Mouse (Mus musculus) hindbrain, embryonic 11.5 days (tissue): Measurements from ENCODE around the gene Tmem229a. TPM values are rescaled to one million over a fixed set of nuclear protein-coding genes. Genes with fewer than 3 reads are reported as not detected.

Experiments used
- ATAC-seq: fragments of 200-750 bp; cut with Nextera tagmentation; 2 replicates; pipeline ENCODE4 v1.8.0; 2017; ENCODE audit warnings: mild to moderate bottlenecking, moderate TSS enrichment, moderate library complexity; ENCODE audit not compliant: low FRiP score
- DNase-seq: peaks from one replicate; pipeline ENCODE4 v3.0.0-alpha.2; 2015; ENCODE audit warnings: low spot score
- H3K27ac ChIP-seq: fragments of 300-500 bp; sonication (generic); 2 replicates; pipeline ENCODE4 v1.5.1; 2014; ENCODE audit warnings: mild to moderate bottlenecking, low read depth, low read length
- H3K27me3 ChIP-seq: fragments of 300-500 bp; sonication (generic); 2 replicates; pipeline ENCODE4 v1.6.1; 2014; ENCODE audit warnings: mild to moderate bottlenecking, low read length, moderate library complexity, mixed read lengths; ENCODE audit not compliant: control insufficient read depth, insufficient read depth
- H3K36me3 ChIP-seq: fragments of 300-500 bp; sonication (generic); 2 replicates; pipeline ENCODE4 v1.6.1; 2014; ENCODE audit warnings: mild to moderate bottlenecking, low read length, moderate library complexity, mixed read lengths; ENCODE audit not compliant: control insufficient read depth, insufficient read depth
- H3K4me1 ChIP-seq: fragments of 300-500 bp; sonication (generic); replicated peaks from 2 replicates; pipeline ENCODE4 v1.6.1; 2014; ENCODE audit warnings: low read length, mixed read lengths; ENCODE audit not compliant: control insufficient read depth, insufficient read depth
- H3K4me2 ChIP-seq: fragments of 300-500 bp; sonication (generic); replicated peaks from 2 replicates; pipeline ENCODE4 v1.6.1; 2014; ENCODE audit warnings: mild to moderate bottlenecking, low read depth, low read length
- H3K4me3 ChIP-seq: fragments of 300-500 bp; sonication (generic); 2 replicates; pipeline ENCODE4 v1.5.1; 2014; ENCODE audit warnings: low read depth, low read length
- H3K9ac ChIP-seq: fragments of 300-500 bp; sonication (generic); 2 replicates; pipeline ENCODE4 v1.6.1; 2014; ENCODE audit warnings: low read depth, low read length
- H3K9me3 ChIP-seq: fragments of 300-500 bp; sonication (generic); 2 replicates; pipeline ENCODE4 v1.6.1; 2016; ENCODE audit warnings: low read length; ENCODE audit not compliant: control insufficient read depth
- WGBS: fragments of 180-500 bp; shearing (Covaris S2); extraction: QIAGEN DNeasy Blood & Tissue Kit; methylation state at CpG from one replicate; pipeline ENCODE4 v1.1.7; 2014; 5-methylcytosine and 5-hydroxymethylcytosine counted together
- polyA plus RNA-seq: library from polyadenylated mRNA; unstranded; fragments of >200 nt; fragmentation: Nextera tagmentation; extraction: Ambion mirVana; gene quantifications from 2 replicates; pipeline ENCODE4 v1.2.1, GENCODE M21; 2014

The Tmem229a gene
- polyA plus RNA-seq, 1 experiment from 2014 or later = 1.1 TPM

GRCm38 (mm10) chr6:24956586-24956973, 483 bp upstream of the Tmem229a start:
- Histone ChIP-seq H3K36me3 (no peaks in the 10 kb centered on the region), H3K27me3 (no peaks in the 10 kb centered on the region; the same call in 1 of the 2 replicates), H3K9me3 (no peaks in the 10 kb centered on the region), H3K4me2 (peak overlapping the region; percentile 93), H3K27ac (peak overlapping the region; percentile 76), H3K4me1 (no peaks in the 10 kb centered on the region), H3K4me3 (peak overlapping the region; percentile 64), H3K9ac (no peak overlapping the region)
- DNase-seq (no peak), ATAC-seq (no peak; the same call in 1 of the 2 replicates)
- 0% methylated on average over 1 of the region's 5 CpGs for WGBS

DNA sequence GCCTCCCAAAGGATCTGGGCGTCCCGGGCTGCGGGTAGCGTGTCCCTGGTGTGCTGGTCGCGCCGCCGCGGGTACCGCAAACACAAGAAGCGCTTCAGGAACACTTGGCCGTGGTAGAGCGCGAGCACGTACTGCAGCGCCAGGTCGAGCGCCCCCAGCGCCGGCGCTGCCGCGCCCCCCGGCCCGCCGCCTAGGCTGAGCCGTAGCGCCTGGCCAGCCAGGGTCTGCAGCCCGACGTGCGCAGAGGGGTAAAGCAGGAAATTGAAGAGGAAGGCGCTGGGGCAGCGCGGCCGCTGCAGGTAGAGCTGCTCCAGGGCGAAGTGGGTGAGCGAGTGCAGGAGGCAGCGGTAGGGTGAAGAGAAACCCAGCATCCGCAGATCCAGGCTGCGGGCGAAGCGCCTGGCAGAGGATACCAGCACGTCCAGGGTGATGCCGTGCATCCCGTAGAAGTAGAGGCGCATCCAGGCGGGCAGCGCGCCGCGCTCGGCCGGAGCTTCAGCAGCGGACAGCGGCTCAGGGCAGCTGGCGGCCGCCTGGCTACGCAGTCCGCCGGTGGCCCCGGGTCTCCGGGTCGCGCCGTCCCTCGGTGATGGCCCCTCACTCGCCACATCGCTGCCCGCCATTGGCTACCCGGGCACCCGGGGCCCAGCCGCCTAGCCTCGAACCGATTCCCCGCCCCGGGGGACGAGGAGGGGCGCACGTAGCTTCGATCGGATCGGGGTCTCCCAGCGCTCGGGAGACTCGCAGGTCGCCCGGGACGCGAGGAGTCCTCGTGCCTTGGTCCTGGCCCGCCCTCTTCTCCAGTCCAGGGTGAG, 759 bp downstream of the Tmem229a start:
- Histone ChIP-seq H3K4me1 (no peaks in the 10 kb centered on the region), H3K27me3 (no peaks in the 10 kb centered on the region; the same call in 1 of the 2 replicates), H3K4me3 (peak overlapping the region; percentile 64), H3K4me2 (peak overlapping the region; percentile 93), H3K9me3 (no peaks in the 10 kb centered on the region), H3K27ac (peak overlapping the region; percentile 76), H3K36me3 (no peaks in the 10 kb centered on the region), H3K9ac (peak overlapping the region; percentile 76)
- ATAC-seq (peak; percentile 84), DNase-seq (peak; percentile 82)
- under 1% methylated on average over 72 of the region's 91 CpGs for WGBS

DNA sequence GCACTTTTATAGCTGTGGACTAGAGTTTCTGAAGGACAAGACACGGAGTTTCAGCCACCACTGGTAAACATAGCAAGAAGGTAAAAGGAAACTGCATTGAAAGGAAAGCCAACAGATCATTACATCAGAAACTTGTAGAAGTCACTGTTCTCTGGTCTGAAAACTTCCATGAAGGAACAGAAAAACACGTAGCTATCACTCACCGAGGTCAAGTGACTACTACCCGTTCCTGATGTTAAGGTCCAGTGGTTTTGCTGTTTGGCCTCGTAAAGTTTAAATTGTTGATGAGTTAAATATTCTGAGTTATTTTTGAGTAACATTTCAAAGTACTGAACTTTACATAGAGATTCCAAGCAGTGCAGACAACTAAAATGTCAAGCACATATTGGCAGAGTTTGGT, 2.0 kb downstream of the Tmem229a start:
- H3K4me3 ChIP-seq = no peak overlapping the region
- H3K36me3 ChIP-seq = no peaks in the 10 kb centered on the region
- no peak overlapping the region for H3K27ac ChIP-seq
- 80% methylated on average over 5 of the region's 5 CpGs for WGBS
- H3K4me1 ChIP-seq = no peaks in the 10 kb centered on the region
- H3K9me3 ChIP-seq = no peaks in the 10 kb centered on the region
- no peak overlapping the region for H3K9ac ChIP-seq
- no peak overlapping the region for H3K4me2 ChIP-seq
- ATAC-seq (no peak), DNase-seq (no peak)
- no peaks in the 10 kb centered on the region; the same call in 1 of the 2 replicates for H3K27me3 ChIP-seq

DNA sequence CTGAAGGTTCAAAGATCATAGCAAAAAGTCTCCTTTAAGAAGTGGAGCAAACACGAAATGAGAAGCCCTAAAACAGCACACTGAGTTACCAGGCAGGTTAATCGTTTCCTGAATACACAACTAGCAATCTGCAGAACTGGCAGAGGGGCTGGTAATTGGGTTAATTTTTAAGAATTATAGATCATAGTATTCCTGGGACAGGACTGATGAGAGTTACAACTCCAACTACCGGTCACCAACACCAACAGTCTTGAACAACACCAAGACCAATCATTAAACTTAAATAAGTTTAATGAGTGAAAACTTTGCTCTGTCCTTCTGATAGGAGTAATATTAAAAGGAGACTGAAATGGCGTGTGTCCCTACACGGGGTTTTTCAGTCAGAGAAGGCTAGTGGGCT, 3.8 kb downstream of the Tmem229a start:
- Histone ChIP-seq H3K36me3 (no peaks in the 10 kb centered on the region), H3K4me2 (no peak overlapping the region), H3K9ac (no peak overlapping the region), H3K27me3 (no peaks in the 10 kb centered on the region; the same call in 1 of the 2 replicates), H3K4me3 (no peak overlapping the region), H3K9me3 (no peaks in the 10 kb centered on the region), H3K27ac (no peak overlapping the region), H3K4me1 (no peaks in the 10 kb centered on the region)
- ATAC-seq = no peak
- WGBS = 84% methylated on average over 5 of the region's 5 CpGs
- DNase-seq = no peak

- no peak for DNase-seq
- Histone ChIP-seq H3K4me2 (no peak overlapping the region), H3K36me3 (no peaks in the 10 kb centered on the region), H3K9me3 (no peaks in the 10 kb centered on the region), H3K27ac (no peak overlapping the region), H3K4me1 (no peaks in the 10 kb centered on the region), H3K27me3 (no peaks in the 10 kb centered on the region; the same call in 1 of the 2 replicates), H3K9ac (no peak overlapping the region), H3K4me3 (no peak overlapping the region)
- no peak for ATAC-seq
- 90% methylated on average over 2 of the region's 2 CpGs for WGBS
Observed at GRCm38 (mm10) chr6:24950669-24951068, 5.4 kb downstream of the Tmem229a start.

DNA sequence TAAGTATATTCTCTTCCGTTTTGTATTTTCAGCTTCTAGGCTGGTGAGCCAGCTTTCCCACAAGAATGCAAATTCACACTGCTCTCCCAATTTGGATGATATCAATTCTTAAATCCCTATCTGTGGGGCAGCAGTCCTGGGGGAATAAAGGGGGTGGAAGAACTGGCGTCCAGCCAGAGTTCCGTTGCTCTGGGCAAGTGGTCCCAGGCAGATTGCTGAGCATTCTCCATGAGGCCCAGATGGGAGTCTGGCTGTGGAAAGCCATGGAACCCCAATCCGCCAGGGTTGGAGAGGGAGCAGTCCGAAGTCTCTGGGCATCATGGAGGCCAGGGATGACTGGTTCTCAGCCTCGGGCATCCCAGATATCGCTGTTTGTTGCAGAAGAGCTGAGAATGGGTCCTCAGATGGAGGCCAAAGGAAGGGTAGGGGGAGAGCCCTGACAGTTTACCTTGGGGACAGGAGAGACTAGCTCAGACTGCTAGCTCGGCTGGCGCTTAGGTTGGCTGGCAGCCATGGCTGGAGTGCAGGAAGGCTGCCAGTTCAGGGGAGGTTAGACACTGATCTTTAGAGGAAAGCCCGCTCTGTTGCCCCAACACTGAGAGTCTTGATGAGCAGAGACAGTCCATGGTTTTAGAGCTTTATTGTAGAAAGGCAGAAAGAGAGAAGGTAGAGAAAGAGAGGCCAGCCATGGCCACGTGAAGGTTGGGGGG, 30.9 kb downstream of the Tmem229a start:
- ATAC-seq = no peak
- no peaks in the 10 kb centered on the region for H3K27me3 ChIP-seq
- WGBS = 90% methylated on average over 11 of the region's 11 CpGs

DNA sequence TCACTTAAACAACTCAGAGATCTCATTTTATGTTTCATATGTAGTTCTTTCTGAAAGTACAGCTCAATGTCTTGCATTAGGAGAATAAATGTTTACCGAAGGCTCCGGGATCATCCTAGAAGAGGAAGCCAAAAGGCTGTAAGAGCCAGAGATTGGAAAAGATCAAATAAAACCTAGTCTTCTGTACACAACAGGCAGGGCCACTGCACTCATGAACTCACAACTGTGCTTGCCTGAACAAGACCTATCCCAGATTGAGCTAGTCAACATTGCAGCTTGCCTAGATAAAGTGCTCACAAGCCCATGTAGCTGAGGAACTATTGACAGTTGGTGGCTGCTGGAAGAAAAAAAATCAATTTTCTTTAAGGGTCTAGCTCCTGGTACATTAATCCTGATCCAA, 42.5 kb downstream of the Tmem229a start:
- no peak overlapping the region for H3K27ac ChIP-seq
- H3K4me3 ChIP-seq = no peak overlapping the region
- no peaks in the 10 kb centered on the region for H3K36me3 ChIP-seq
- WGBS = 89% methylated on average over 2 of the region's 2 CpGs
- H3K27me3 ChIP-seq = no peaks in the 10 kb centered on the region
- no peaks in the 10 kb centered on the region for H3K4me1 ChIP-seq
- DNase-seq = no peak
- H3K4me2 ChIP-seq = no peak overlapping the region
- ATAC-seq = no peak
- no peak overlapping the region for H3K9ac ChIP-seq
- H3K9me3 ChIP-seq = no peaks in the 10 kb centered on the region

More for the DNA sequence above, 30.9 kb downstream of the Tmem229a start:
- Histone ChIP-seq H3K4me1 (no peaks in the 10 kb centered on the region), H3K9me3 (no peaks in the 10 kb centered on the region), H3K36me3 (no peaks in the 10 kb centered on the region), H3K27ac (no peak overlapping the region), H3K4me2 (no peak overlapping the region), H3K9ac (no peak overlapping the region), H3K4me3 (no peak overlapping the region)
- DNase-seq = no peak

GRCm38 (mm10) chr6:24910728-24911105, 45.4 kb downstream of the Tmem229a start:
- Histone ChIP-seq H3K4me3 (no peak overlapping the region), H3K27ac (no peak overlapping the region), H3K36me3 (no peaks in the 10 kb centered on the region), H3K9ac (no peak overlapping the region), H3K4me1 (no peaks in the 10 kb centered on the region), H3K4me2 (no peak overlapping the region), H3K27me3 (no peaks in the 10 kb centered on the region), H3K9me3 (no peaks in the 10 kb centered on the region)
- no peak for DNase-seq
- ATAC-seq = no peak
